Mouse (Mus musculus) embryonic facial prominence, embryonic 15.5 days (tissue): ENCODE measurements at regions not wholly inside any gene's neighbourhood (a gene's known extent, or its start where the extent isn't known, plus 50 kb on each side); places are given as distances from the start of the nearest gene placed in this dataset.

Source experiments
- ATAC-seq: fragments of 200-750 bp; cut with Nextera tagmentation; 2 replicates; pipeline ENCODE4 v1.8.0; 2017; ENCODE audit warnings: low read depth, moderate TSS enrichment; ENCODE audit not compliant: insufficient number of reproducible peaks, low FRiP score, low TSS enrichment
- H3K27ac ChIP-seq: fragments of 300-500 bp; sonication (generic); replicated peaks from 2 replicates; pipeline ENCODE4 v1.5.1; 2015; ENCODE audit warnings: mild to moderate bottlenecking, inconsistent platforms
- H3K27me3 ChIP-seq: fragments of 300-500 bp; sonication (generic); 2 replicates; pipeline ENCODE4 v1.6.1; 2015; ENCODE audit warnings: inconsistent platforms
- H3K36me3 ChIP-seq: fragments of 300-500 bp; sonication (generic); 2 replicates; pipeline ENCODE4 v1.6.1; 2015; ENCODE audit warnings: mild to moderate bottlenecking, inconsistent platforms
- H3K4me1 ChIP-seq: fragments of 300-500 bp; sonication (generic); 2 replicates; pipeline ENCODE4 v1.6.1; 2015; ENCODE audit warnings: inconsistent platforms
- H3K4me2 ChIP-seq: fragments of 300-500 bp; sonication (generic); replicated peaks from 2 replicates; pipeline ENCODE4 v1.6.1; 2015; ENCODE audit warnings: mild to moderate bottlenecking, inconsistent platforms
- H3K4me3 ChIP-seq: fragments of 300-500 bp; sonication (generic); replicated peaks from 2 replicates; pipeline ENCODE4 v1.5.1; 2015; ENCODE audit warnings: mild to moderate bottlenecking, inconsistent platforms
- H3K9ac ChIP-seq: fragments of 300-500 bp; sonication (generic); 2 replicates; pipeline ENCODE4 v1.6.1; 2015; ENCODE audit warnings: inconsistent platforms
- H3K9me3 ChIP-seq: fragments of 300-500 bp; sonication (generic); replicated peaks from 2 replicates; pipeline ENCODE4 v1.6.1; 2016; ENCODE audit warnings: inconsistent platforms
- WGBS: fragments of 180-500 bp; shearing (Covaris S2); methylation state at CpG from one replicate; pipeline ENCODE4 v1.1.7; 2015; 5-methylcytosine and 5-hydroxymethylcytosine counted together

- no peaks in the 10 kb centered on the region for H3K9me3 ChIP-seq
- H3K4me2 ChIP-seq = 0 out of 2 replicates have a peak overlapping the region, but pooled peaks have one; percentile 6
- H3K4me1 ChIP-seq = peaks cover 7% of the 10 kb centered on the region; the same call in 1 of the 2 replicates
- H3K36me3 ChIP-seq = no peaks in the 10 kb centered on the region
- H3K27ac ChIP-seq = no peak overlapping the region
- no peak overlapping the region for H3K9ac ChIP-seq
- WGBS = 43% methylated on average over 10 of the region's 10 CpGs
- ATAC-seq = no peak
- no peak overlapping the region for H3K4me3 ChIP-seq
- H3K27me3 ChIP-seq = no peaks in the 10 kb centered on the region
Measured at GRCm38 (mm10) chr2:68799993-68800740, 61.1 kb upstream of the Cers6 start.

- Histone ChIP-seq H3K4me2 (no peak overlapping the region), H3K4me3 (no peak overlapping the region), H3K9ac (no peak overlapping the region), H3K36me3 (no peaks in the 10 kb centered on the region), H3K27me3 (no peaks in the 10 kb centered on the region), H3K9me3 (no peaks in the 10 kb centered on the region), H3K4me1 (peaks cover 15% of the 10 kb centered on the region), H3K27ac (no peak overlapping the region)
- ATAC-seq = no peak
- WGBS = 90% methylated on average over 6 of the region's 6 CpGs
Measured at GRCm38 (mm10) chr2:68804117-68804516, 57.1 kb upstream of the Cers6 start.

- peak; percentile 65 for ATAC-seq
- Histone ChIP-seq H3K4me3 (no peak overlapping the region), H3K27ac (peak overlapping the region; percentile 35; the same call in 1 of the 2 replicates), H3K9me3 (no peaks in the 10 kb centered on the region), H3K4me1 (peaks cover 8% of the 10 kb centered on the region; the same call in 1 of the 2 replicates), H3K9ac (no peak overlapping the region), H3K36me3 (no peaks in the 10 kb centered on the region), H3K27me3 (no peaks in the 10 kb centered on the region), H3K4me2 (no peak overlapping the region)
- 7% methylated on average over 3 of the region's 3 CpGs for WGBS
Measured at GRCm38 (mm10) chr2:68805866-68806265, 55.4 kb upstream of the Cers6 start.

- Histone ChIP-seq H3K9ac (no peak overlapping the region), H3K27me3 (no peaks in the 10 kb centered on the region), H3K36me3 (no peaks in the 10 kb centered on the region), H3K4me1 (peaks cover 8% of the 10 kb centered on the region; the same call in 1 of the 2 replicates), H3K4me3 (no peak overlapping the region), H3K9me3 (no peaks in the 10 kb centered on the region), H3K4me2 (no peak overlapping the region), H3K27ac (peak overlapping the region; percentile 35)
- ATAC-seq = peak; percentile 60
- WGBS = 31% methylated on average over 10 of the region's 10 CpGs
Measured at GRCm38 (mm10) chr2:68806311-68806895, 54.8 kb upstream of the Cers6 start.
